Mouse (Mus musculus): ENCODE data around the gene Nemp1.
A peak's percentile ranks its signal among the peaks of the same experiment; 100 is the strongest.

- TF ChIP-seq CTCF (IDR thresholded peaks at IDR 0.05; ENCODE audit: extremely low read depth, insufficient read length, insufficient replicate concordance, low read depth, low read length) = no peak
- peak; percentile 31; the same call in 1 of the 2 replicates for TF ChIP-seq POLR2A (IDR thresholded peaks at IDR 0.05; ENCODE audit: low read depth, low read length)
These were observed 29.1 kb downstream of the Nemp1 start for GRCm38 (mm10) chr10:127695775-127696174.

All from small intestine, adult 2 months (tissue).